Mouse (Mus musculus) bone marrow, adult 2 months (tissue): ENCODE results near the gene Mss51.

Experiments used
- CTCF ChIP-seq: fragments of 200-500 bp; IDR thresholded peaks from 2 replicates; pipeline ENCODE4 v1.5.1; 2011; ENCODE audit warnings: low read length, control low read depth; ENCODE audit not compliant: control insufficient read depth, insufficient read depth
- POLR2A ChIP-seq: fragments of 200-500 bp; IDR thresholded peaks from 2 replicates; pipeline ENCODE4 v1.6.1; 2011; ENCODE audit warnings: low read depth, mild to moderate bottlenecking, control low read depth, low read length, borderline replicate concordance; ENCODE audit not compliant: control insufficient read depth

DNA sequence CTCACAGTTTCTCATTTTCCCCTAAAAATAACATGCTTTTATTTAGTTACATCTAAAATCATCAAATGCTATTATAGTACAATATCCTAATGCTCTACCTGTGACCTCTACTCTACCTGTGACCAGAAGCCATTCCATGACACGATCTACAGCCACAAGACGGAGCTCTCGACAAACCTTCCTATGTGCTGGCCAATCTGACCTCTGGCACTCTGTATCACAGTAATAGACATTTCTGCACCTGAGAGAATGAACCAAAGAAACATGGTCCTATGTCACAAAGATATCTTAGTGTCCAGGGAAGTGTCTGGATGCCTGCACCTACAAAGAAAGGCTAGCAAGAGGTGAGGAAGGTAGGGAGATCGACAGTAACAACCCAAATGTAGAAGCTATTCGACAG is 10.7 kb downstream of the Mss51 start:
- no peak for TF ChIP-seq CTCF
- TF ChIP-seq POLR2A = no peak
